Mouse (Mus musculus): ENCODE measurements around the gene Cyp2t4.

The Cyp2t4 gene

GRCm38 (mm10) chr7:27161744-27162143 lies 8.2 kb downstream of the Cyp2t4 start:
- DNase-seq (ENCODE audit: low read depth, low spot score) = no peak

- no peak for DNase-seq (ENCODE audit: low read depth, low spot score)
These were observed 9.4 kb downstream of the Cyp2t4 start for GRCm38 (mm10) chr7:27162780-27163449.

GRCm38 (mm10) chr7:27163450-27163805 lies 9.9 kb downstream of the Cyp2t4 start:
- DNase-seq (ENCODE audit: low read depth, low spot score) = no peak

GRCm38 (mm10) chr7:27164112-27164947 lies 10.8 kb downstream of the Cyp2t4 start:
- no peak for DNase-seq (ENCODE audit: low read depth, low spot score)

GRCm38 (mm10) chr7:27165007-27165655 lies 11.6 kb downstream of the Cyp2t4 start:
- DNase-seq (ENCODE audit: low read depth, low spot score) = no peak

GRCm38 (mm10) chr7:27165696-27166095 lies 12.2 kb downstream of the Cyp2t4 start:
- peak; percentile 41 for DNase-seq (ENCODE audit: low read depth, low spot score)

- peak; percentile 92 for DNase-seq (ENCODE audit: low read depth, low spot score)
These were observed 12.7 kb downstream of the Cyp2t4 start for GRCm38 (mm10) chr7:27166229-27166613.

GRCm38 (mm10) chr7:27166614-27167474 lies 13.3 kb downstream of the Cyp2t4 start, which contains the start of gene Egln2:
Egln2 (minus strand) TSS chr7:27166802.
- peak; percentile 97 for DNase-seq (ENCODE audit: low read depth, low spot score)

GRCm38 (mm10) chr7:27167475-27168094 lies 14.1 kb downstream of the Cyp2t4 start:
- no peak for DNase-seq (ENCODE audit: low read depth, low spot score)

GRCm38 (mm10) chr7:27168371-27168770 lies 14.9 kb downstream of the Cyp2t4 start:
- DNase-seq (ENCODE audit: low read depth, low spot score) = peak; percentile 54

- DNase-seq (ENCODE audit: low read depth, low spot score) = no peak
These were observed 17.5 kb downstream of the Cyp2t4 start for GRCm38 (mm10) chr7:27170981-27171380.

GRCm38 (mm10) chr7:27174496-27174895 lies 21.0 kb downstream of the Cyp2t4 start:
- DNase-seq (ENCODE audit: low read depth, low spot score) = no peak

GRCm38 (mm10) chr7:27174896-27175295 lies 21.4 kb downstream of the Cyp2t4 start:
- DNase-seq (ENCODE audit: low read depth, low spot score) = no peak

GRCm38 (mm10) chr7:27177942-27178323 lies 24.4 kb downstream of the Cyp2t4 start:
- no peak for DNase-seq (ENCODE audit: low read depth, low spot score)

- peak; percentile 100 for DNase-seq (ENCODE audit: low read depth, low spot score)
These were observed 25.1 kb downstream of the Cyp2t4 start, which contains the start of gene Rab4b for GRCm38 (mm10) chr7:27178324-27179216. Rab4b (minus strand) TSS chr7:27178896.

GRCm38 (mm10) chr7:27179217-27179918 lies 25.9 kb downstream of the Cyp2t4 start:
- DNase-seq (ENCODE audit: low read depth, low spot score) = peak; percentile 93

- DNase-seq (ENCODE audit: low read depth, low spot score) = no peak
These were observed 26.5 kb downstream of the Cyp2t4 start for GRCm38 (mm10) chr7:27180036-27180435.

- DNase-seq (ENCODE audit: low read depth, low spot score) = no peak
These were observed 27.6 kb downstream of the Cyp2t4 start, which contains the start of the genes Gm21983 and Mia for GRCm38 (mm10) chr7:27180837-27181695. Gm21983 (minus strand) TSS chr7:27181086. Mia (minus strand) TSS chr7:27181157.
